Mouse (Mus musculus): ENCODE data around the gene Hif3a.

DNA sequence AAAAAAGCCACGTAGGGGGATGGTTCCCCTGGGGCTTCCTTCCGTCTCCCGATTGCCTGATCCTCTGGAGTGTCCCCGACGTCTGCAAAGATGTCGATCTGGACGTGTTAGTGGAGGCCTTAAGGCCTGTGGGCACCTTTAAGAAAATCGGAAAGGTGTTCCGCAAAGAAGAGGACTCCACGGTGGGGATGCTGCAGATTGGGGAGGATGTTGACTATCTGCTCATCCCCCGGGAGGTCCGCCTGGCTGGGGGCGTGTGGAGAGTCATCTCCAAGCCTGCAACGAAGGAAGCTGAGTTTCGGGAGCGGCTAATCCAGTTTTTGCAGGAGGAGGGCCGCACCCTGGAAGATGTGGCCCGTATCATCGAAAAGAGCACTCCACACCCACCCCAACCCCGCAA lies 67.8 kb downstream of the Hif3a start:
- TF ChIP-seq POLR2A (IDR thresholded peaks at IDR 0.05; ENCODE audit: extremely low read depth, insufficient read depth, low read length) (no peak), CTCF (IDR thresholded peaks at IDR 0.05; ENCODE audit: low read depth, low read length) (no peak)

Measured in liver, adult 2 months (tissue).